Mouse (Mus musculus): ENCODE data around the gene Toporsl.

The Toporsl gene

DNA sequence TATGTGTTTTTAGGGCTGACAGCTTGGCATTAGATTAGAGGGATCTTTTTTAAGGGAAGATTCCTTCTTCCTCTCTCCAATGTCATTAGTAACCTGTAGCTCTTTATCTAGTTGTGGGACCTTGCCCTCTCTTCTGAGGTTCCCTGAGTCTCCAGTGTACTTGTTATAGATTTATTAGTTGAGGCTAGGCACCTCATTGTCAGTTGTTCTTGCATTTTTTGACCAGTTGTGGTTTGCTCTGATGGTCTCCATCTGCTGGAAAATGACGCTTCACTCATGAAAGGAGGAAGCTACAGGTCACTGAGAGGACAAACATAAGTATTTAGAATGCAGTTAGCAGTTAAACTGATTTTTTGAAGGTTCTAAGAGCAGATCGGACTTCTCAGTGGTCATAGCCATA lies at the start of gene Toporsl:
Gene Toporsl, plus strand, starts transcription at position 348 of the 400 bp plus-strand sequence.
- DNase-seq (ENCODE audit: low read depth, low spot score): no peak

DNA sequence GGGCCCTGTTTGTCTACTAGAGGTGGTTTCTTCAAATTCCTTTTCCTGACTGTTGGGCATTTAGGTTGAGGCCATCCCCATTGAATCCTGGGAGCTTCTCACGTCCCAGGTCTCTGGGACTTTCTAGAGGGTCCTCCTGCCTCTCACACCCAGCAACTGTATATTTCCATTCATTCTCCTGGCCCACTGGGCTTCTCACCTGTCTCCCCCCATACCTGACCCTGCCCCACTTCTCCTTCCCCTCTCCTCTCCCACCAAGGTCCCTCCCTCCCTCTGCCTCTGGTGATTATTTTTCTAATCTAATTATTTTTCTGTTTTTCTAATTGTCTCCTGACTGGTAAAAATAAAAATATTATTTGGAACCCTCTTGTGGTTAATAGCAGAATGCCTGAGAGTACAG lies 38.4 kb upstream of the Toporsl start:
- DNase-seq (ENCODE audit: low read depth, low spot score): no peak

DNA sequence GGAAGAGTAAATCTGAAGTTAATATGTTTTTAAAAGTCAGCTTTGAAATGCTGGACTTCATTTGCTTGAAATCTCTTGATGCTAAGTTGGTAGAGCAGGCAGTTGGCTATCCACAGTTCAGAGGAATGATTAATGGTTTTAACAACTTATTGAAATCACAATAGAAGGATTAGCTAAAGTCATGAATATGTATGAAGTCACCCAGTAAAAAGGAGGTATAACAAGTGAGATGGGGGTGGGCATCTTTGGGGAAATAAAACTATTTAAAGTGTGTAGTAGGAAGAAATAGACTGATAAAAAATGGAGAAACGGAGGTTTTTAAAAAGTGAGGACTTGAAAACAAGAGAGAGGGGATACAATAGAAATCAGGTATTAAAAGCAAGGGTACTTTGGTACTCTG lies 38.0 kb upstream of the Toporsl start:
- DNase-seq (ENCODE audit: low read depth, low spot score): no peak

DNA sequence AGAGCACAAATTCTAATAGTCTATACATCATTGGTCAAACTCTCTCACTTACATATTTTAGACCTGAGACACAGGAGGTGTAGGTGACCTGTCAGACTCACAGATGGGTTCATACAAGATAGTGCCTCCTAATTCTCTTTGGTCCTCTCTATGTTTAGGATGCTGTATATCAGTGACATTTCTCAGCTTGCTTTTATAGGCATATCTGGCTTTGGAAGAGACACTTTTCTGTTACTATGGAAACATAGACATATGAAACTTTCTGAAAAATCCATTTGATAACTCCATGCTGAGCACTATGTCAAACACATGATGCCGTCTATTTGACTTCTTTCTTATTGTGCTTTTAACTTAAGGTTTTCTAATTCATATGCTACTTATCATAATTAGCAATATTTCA lies 32.2 kb upstream of the Toporsl start:
- no peak for DNase-seq (ENCODE audit: low read depth, low spot score)

DNA sequence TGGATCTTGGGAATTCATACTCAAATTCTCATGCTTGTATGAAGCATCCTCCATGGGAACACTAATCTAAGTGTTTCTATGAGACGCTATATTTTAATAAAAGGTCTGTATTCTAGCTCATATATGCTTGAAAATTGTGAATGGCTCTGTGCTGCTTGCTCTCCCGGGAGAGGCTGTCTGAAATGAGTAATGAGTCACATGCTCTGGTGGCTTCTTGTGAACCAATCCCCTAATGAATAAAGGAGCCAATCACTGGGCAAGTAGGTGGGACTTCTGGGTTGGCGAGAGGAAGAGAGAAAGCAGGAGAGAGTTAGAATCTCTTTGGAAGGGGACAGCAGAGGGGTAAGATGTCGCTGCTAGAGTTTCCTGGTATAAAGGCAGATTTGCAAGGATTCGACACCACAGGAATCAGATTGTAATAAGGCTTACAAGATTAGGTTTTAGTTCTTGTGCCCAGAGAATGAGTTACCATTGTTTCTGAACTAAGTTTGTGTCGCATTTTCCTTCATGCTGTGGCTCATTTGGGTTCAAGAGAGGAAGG lies 9.8 kb upstream of the Toporsl start:
- DNase-seq (ENCODE audit: low read depth, low spot score): no peak

DNA sequence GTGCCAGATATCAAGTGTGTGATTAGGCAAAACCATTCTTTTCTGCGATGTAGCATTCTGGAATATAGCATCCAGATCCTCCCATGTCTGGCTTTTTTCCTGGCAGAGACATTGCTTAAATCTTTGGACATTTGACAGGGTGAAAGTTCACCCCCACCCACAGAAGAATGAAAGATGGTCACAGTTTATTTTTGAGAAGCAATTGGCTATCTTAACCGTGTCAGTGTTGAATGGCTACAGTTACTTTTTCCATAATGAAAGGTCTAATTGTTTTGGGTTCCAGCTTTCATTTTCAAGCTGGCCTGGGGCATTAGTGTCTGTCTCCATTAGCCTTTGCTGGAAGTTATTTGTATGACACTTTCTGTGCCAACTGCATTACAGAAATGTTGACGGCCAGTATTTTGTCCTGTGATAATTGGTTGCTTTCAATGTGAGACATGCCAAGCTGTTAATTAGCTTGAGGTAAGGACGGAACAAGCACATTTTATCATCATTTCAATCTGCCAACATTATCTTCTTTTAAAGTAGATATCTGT lies 2.2 kb upstream of the Toporsl start:
- DNase-seq (ENCODE audit: low read depth, low spot score): peak; percentile 17

DNA sequence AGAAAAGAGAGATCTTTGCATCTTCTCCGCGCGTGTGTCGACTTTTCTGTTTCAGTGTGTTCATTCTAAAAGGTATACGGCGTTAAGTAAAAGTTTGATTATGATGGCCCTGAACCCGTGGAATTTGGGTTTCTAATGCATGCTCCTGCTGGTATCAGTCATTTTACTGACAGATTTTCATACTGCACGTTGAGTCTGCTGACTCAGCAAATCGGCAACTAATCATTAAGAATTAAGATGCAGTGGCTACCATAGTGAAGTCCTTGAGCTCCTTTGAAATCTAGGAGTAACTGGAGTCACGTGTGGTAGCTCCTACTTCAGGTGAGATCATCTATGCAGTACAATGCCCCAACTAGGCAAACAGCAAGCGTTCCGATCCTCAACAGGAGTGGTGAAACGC lies 1.4 kb upstream of the Toporsl start:
- no peak for DNase-seq (ENCODE audit: low read depth, low spot score)

DNA sequence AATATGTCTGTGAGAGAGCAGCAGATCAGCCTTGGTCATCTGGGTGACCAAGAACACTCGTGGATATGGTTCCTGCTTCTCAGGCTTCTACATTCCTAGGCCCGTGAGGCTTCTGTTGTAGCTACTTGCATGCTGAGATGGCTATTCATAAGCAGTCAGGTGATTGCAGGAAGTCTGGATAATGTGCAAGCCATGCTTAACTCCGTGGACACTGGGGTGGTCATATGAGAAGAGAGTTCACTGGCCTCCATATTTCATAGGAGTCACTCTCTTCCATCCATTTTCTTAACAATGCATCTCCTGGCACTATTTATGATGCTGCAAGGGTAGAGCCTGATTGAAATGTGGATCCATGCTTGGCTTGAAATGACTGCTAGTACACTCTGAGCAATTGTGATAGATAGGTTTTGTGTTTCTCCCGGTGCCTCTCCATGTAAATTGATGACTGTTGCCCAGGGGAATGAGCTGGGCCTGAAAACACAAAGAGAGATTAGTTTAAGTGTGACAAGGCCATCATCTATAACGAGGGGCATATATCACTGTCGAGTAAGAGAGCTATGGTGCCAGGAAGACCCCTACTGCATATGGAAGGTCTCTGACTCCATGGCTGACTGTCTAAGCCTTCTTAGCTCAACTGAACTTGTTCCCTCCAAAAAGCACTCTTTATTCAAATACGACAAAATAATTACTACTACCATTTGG lies 2.3 kb downstream of the Toporsl start:
- DNase-seq (ENCODE audit: low read depth, low spot score): no peak

DNA sequence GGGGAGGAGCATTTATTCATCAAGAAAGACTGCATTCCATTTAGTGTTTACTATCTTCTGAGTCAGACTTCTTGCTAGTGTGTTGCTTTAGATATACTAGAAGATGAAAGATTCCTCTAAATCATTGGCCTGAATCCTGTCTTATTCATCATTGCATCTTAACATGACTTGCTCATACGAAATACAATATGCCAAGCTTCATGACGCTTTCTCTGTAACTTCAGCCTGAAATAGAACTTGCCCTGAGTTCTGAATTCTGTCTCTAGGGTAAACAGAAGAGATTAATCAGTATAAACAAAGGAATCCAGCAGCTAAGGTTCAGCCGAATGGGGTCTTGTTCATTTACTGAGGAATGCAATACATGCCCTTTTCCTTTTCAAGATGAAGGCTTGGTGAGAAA lies 10.8 kb downstream of the Toporsl start:
- DNase-seq (ENCODE audit: low read depth, low spot score): no peak

DNA sequence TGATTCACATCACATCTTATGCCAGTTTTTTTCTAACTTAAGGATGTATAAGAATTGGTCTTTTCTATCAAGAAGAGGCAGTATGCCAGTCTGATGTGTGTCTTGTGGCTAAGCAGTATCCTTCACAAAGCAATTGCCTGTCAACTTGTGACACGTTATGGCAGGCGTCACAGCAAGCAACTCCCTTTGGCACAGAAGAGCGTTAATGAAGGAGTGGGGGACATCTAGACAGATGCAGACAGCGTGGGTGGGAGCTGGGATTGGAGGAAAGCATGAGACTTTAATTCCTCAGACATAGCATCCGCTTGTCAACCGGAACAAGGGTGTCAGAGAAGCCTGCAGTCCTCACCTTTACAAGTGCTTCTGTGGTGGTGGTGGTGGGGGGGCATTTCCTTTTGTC lies 38.9 kb downstream of the Toporsl start:
- peak; percentile 16 for DNase-seq (ENCODE audit: low read depth, low spot score)

DNA sequence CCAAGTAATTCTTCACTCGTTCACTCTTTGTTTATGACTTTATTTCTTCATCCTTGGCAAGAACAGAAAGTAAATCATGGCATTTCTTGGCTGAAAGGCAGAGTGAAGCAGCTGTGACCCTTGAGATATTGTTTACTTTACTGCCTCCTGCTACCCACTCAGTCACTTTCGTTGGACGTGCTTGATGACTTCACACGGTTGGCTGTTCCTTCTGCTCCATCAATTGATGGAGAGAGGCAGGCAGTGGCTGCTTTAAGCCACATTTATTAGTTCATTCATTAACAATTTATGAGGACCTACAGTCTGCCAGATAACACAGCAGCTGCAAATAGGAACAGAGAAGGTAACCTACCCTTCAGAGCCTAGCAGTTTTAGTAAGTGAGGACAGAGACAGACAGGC lies 51.7 kb downstream of the Toporsl start:
- DNase-seq (ENCODE audit: low read depth, low spot score): no peak

DNA sequence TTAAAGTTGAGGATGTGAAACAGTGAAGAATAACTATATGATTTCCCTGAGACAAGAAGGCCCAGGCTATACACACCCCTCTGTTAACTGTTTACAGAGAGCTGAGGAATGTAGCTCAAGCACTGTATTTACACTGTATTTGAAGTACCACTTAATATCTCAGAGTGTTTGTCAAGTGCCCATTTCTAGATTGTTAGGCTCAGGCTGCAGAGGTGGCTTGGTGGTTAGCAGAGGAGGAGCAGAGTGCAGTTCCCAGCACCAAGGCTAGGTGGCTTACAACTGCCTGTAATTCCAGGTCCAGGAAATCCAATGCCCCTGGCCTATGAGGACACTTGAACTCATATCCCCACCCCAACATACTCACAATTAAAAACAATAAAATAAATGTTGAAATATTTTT lies 63.6 kb downstream of the Toporsl start:
- DNase-seq (ENCODE audit: low read depth, low spot score): no peak

DNA sequence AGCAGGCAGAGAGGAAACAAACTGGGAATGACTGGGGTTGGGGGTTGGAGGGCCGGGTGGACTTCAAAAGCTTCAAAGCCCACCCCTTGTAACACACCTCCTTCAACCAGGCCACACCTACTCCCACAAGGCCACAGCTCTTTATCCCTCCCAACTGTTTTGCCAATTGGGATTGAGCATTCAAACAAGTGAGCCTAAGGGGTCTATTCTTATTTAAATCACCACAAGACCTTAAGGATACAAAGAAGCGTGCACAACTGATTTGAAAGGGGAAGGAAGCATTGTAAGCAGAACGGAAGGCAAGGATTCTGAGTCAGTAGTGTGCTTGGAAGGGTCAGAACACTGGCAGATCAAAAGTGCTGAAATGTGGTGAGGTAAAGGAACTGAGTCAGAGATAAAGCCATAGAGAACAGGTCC lies 64.6 kb downstream of the Toporsl start:
- no peak for DNase-seq (ENCODE audit: low read depth, low spot score)

DNA sequence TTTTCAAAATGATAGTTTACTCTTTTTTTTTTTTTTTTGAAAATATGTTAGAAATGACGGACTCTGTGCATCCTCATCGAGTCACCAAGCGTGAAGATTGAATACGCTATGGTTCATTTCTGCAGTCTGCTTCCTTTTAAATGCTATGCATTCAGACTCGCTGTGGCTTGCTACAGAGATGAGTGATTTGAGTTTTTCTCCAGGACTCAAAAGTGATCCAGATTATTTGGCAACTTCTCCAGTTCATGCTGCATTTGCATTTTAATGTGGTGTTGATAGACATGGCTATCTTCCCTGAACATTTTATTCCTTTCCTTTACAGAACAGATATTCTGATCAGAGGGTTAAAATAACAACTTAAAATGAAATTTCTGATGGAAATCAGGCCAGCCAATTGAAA lies 65.2 kb downstream of the Toporsl start:
- peak; percentile 20 for DNase-seq (ENCODE audit: low read depth, low spot score)
